Mouse (Mus musculus) ES-CJ7 (cell line): ENCODE results near the gene Gm10382.
"Not testable (repeated sequence)": the region's sequence is repeated elsewhere in the genome, so short reads cannot be mapped to it uniquely, and the experiment has no call there.

ENCODE experiments used
- DNase-seq: peaks from one replicate; pipeline ENCODE4 v3.0.0; 2011; ENCODE audit warnings: low read depth, low spot score

The Gm10382 gene

DNA sequence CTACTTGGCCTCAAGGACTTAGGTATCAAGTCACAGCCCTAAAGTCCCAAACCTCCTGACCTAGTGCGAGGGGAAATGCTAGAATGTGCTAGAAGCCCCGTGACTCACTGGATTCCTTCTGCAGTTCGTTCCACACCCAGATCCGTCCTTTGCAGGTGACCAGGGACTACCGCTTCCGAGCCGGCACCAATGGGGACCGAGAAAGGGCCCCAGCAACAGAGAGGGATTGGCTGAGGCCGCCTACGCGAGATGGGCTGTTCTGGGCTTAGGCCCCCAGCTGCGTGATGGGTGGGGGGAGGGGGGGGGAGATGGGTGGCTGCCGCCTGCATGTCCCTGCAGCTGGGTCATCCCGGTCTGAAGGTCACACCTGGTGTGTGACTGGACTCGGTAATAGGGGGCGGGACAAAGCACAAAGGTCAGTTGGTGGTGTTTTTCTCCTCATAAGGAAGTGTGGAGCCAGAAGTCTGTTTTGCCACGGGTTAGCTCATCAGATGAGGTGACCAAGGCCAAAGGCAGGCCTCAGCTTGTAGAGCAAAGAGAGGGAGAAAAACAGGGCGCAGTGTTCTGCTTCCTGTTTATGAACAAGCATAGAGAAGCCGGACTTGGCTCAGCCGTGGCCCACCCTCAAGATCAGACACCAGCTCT lies 4.0 kb downstream of the Gm10382 start:
- DNase-seq = peak; percentile 96

DNA sequence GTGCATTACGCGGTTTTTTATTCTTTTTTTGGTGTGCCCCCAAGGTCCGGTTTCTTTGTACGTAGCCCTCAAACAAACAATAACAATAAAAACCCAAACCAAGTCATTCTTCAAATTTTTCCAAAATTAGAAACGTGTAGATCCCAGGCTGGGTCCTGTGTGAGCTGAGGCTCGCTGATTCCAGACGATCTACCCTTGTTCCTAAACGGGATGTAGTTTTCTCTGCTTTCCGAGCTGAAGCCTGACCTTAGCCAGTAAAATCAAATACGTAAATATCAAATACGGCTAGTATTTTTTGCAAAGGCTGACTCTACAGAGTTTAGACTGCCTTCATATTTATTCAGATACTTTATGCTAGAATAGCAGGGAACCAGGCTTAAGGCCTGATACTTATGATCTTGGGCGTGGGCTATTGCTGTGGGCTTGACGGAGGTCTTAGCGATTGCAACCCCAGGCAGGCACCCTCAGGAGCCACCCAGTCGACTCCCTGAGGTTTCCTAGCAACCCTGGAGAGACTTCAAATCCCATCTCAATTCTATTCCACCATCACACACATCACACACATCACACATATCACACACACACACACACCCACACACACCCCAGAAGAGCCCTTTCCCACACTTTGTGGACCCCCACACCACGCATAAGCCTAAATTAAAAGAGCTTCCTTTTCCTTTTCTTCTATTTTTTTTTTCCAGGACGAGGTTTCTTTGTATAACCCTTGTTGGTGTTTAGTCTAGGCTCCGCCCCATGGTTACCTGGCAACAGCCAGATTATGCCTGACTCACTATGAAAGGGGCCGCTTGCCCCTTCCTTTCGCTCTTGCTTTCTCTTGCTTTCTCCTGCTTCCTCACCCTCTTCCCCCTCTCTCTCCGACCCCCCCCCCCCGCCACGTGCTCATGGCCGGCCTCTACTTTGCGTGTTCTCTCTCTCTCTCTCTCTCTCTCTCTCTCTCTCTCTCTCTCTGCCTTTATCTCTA lies 4.8 kb downstream of the Gm10382 start:
- peak; percentile 83 for DNase-seq

DNA sequence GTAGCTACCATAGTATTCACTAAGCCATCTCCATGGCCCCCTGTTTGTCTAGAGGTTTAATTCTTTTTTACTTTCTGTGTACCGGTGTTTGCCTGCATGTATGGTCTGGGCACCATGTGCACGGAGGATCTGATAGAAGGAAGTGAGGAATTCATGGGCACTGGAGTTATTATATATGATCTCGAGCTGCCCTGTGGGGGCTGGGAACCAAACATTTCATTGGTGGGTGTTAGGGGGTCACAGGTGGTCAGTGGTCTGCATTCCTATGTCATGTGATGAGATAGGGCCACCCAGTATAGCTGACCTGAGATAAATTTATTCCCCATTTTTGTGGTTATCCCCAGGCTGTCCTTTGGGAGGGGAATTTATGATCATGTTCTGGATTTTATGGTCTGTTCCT lies 5.9 kb downstream of the Gm10382 start:
- DNase-seq = no peak

DNA sequence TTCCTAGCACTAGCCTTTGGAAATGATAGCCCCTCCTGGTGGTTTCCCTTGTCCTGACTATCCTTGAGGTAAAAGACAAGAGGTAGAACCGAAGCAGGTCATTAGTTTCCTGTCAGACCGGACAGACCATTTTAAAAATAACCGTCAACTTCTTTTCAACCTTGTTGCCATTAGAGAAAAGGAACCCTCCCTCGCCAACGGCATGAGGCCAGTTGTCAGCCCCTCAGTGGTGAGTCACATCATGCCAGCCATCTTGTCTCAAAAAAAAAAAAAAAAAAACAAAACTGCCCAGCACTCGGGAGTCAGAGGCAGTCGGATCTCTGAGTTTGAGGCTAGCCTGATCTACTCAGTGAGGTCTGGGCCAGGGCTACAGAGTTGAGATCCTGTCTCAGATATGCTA lies 11.8 kb downstream of the Gm10382 start:
- peak; percentile 47 for DNase-seq

DNA sequence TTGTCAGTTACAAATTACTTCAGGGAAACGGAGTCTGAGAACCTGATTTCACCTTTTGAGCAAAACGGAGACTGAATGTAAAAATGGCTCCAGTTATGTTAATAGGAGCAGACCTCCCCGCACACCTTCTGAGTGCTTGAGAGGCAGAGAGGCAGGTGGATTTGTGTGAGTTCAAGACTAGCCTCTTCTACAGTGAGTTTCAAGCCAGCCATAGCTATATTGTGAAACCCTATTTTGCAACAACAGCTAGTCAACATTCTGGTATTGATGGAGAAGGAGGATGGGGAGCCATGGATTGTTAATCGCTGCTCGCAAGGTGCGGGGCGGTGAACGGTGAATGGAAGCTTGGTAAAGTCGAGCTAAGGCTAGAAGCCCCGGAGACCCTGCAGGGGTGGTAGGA lies 13.4 kb downstream of the Gm10382 start:
- peak; percentile 69 for DNase-seq

DNA sequence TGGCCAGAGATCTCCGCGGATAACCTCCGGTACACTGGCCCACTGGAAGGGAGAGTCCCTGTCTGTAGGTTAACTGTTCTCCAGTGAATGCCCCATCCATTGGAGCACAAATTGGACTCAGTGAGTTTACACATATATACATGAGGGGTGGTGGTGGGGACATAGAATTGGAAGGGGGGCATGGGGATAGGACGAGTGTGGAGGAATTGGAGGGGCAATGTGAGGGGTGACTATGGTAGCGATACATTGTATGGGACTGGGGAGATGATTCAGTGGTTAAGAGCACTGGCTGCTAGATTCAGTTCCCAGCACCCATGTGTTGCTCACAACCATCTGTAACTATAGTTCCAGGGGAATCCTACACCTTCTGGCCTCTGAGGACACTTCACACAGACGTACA lies 13.9 kb downstream of the Gm10382 start:
- DNase-seq = no peak

DNA sequence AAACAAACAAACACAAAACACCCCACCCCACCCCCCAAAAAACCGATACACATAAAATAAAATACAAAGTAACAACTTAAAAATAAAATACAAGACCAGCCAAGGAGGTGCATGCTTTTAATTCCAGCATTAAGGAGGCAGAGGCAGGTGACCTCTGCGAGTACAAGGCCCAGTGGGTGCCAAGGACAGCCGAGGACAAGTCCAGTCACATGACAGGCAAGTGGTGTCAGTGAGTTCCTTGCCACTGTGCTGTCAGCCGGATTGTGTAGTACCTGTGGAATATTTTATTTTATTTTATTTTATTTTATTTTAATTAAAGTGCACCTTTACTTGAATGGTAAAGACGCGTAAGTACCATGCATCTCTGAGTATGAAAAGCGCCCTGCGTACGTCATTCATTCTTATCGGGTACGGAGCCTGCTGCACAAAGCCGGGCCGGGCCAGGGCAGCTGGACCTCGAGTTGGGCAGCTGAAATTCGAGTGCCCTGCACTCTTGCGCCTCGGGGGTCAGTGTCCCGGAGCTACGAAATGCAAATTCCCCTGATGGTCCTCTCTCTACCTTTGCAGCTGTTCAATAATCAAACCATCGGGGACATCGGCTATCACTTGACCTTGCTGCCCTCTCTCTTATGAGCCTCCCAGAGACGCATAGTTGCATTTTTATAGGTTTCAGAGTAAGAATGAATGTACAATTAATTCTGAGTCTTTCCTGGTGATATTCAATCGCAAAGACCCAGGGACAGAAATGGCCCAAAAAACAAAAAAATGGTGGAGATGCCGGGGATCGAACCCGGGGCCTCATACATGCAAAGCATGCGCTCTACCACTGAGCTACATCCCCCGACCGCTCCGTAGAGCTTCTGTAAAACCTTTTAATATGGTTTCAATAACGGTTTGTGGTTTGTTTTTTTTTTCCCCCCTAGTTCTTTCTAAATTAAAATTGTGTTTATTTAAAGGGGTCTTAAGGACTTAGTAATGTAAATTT lies 14.7 kb downstream of the Gm10382 start:
- DNase-seq = peak; percentile 64

DNA sequence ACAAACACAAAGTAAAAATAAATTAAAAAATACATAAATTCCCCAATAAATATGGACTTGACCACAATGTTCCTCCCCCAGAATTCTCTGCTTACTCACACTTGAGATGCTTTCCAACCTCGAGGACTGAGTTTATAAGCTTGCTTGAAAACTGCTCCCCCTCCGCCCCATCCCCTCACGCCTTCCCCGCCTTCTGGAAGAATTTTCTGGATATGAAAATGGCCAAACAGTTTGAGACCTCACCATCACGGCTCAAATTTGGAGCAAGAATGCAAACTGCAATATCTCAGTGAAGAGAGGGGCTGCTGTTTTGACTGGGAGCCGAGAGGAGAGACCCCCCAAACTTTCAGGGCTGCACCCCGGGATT lies 15.4 kb downstream of the Gm10382 start:
- DNase-seq = no peak

DNA sequence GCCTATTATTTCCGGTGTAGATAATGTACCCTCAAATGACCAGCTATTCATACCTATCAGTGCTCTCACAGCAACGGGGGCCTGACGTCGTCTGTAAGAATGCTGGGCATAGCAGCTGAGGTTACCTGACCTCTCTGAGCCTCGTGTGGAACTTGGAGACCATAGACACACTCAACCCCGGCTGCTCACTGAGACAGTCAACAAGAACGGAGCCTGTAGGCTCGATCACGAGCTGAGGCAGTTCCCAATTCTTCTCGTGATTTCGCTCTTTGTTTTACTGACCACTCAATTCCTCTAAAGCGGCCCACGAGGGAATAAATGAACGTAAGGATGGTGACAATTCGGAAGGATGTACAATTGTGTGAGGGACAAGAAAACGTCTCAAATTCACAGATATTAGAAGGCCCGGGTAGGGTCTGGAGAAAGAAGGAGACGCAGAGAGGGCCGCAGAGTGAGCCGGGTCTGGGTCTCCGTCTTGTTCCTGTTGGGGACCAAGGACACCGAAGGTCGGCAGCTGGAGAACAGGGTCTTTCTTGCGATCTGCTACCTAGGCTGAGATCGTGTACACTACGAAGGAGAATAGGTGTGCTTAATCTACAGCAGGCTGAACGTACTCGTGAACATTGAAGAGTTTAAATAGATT lies 15.9 kb downstream of the Gm10382 start:
- DNase-seq = peak; percentile 72

DNA sequence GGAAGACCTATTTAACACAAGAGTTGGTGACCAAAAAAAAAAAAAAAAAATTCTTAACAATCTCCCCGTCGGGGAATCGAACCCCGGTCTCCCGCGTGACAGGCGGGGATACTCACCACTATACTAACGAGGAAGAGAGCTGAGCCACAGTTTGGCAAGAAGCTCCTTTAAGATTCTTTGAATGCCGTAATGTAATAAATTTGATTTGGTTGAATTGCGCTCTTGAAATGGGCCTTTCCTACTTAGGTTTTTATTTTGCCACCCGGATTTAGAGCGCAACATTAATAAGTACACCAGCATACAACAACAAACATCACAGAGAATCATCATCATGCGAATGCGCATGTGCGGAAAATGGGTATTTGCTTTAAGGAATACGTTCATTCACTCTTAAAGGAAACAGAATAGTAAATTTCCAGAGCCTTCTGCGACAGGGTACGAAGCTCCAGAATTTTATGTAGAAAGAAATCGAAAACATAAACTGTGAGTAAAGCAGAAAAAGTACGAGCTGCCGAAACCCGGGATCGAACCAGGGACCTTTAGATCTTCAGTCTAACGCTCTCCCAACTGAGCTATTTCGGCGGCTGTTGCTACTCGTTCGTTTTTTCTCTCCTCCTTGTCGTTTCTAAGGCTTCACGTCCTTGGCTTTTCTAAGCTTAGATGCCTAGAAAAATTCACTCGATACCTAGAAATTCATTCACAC lies 16.6 kb downstream of the Gm10382 start:
- DNase-seq = peak; percentile 82

DNA sequence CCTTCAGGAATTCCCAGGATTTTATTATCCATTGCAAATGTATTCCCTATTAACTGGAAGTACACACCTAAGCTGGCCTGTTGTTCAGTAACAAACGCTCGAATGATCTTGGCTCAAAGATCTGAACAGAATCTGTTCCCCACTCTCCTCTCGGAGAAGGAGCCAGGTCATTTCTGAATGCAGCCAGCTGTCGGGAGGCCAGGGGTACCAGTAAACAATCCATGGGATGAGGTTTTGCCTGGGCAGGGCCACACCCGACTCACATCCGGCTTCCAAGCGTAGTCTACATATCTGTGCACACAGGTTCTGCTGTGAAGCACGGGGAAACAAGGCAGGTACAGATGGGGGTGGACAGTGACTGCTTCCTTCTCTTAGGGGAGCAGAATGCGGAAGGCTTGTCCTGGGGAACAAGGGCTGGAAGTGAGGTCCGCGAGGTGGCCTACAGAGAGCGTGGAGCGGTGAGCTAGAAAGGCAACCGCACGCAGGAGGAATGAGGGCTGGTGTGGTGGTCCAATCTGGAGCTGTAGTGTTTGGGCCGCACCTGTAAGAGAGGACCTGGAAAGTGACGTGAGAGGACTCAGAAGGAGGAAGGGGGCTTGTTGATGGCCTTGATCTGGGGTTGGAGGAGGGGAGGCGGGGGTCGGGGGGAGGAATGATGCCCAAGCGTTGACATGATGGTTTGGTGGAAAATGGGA lies 17.3 kb downstream of the Gm10382 start:
- peak; percentile 77 for DNase-seq

DNA sequence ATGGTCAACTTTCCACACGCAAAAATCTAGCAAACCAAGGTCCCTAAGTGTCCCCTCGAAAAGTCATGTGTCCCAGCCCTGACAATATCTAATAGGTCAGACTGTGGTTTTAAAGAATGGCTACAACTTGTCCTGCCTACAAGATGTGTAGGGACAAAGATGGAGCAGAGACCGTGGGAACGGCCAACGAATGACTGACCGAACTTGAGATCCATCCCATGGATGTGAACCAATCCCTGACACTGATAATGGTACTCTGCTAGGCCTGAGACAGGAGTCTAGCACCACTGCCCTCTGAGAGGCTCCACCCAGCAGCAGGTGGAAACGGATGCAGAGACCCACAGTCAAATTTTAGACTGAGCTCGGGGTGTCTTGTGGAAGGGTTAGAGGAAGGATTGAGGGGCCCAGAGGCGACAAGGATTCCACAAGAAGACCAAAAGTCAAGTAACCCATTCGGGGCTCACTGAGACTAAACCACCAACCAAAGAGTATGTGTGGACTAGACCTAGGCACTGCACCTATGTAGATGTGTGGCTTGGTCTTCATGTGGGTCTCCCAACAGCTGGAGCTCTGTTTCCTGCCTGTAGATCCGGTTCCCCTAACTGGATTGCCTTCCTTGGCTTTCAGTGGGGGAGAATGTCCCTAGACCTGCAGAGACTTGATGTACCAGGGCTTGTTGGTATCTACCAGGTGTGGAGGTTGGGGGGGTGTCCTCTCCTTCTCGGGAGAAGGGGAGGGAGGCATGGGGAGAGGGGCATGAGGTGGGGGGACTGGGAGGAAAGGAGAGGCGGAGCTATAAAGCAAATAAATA lies 18.1 kb downstream of the Gm10382 start:
- DNase-seq = no peak

DNA sequence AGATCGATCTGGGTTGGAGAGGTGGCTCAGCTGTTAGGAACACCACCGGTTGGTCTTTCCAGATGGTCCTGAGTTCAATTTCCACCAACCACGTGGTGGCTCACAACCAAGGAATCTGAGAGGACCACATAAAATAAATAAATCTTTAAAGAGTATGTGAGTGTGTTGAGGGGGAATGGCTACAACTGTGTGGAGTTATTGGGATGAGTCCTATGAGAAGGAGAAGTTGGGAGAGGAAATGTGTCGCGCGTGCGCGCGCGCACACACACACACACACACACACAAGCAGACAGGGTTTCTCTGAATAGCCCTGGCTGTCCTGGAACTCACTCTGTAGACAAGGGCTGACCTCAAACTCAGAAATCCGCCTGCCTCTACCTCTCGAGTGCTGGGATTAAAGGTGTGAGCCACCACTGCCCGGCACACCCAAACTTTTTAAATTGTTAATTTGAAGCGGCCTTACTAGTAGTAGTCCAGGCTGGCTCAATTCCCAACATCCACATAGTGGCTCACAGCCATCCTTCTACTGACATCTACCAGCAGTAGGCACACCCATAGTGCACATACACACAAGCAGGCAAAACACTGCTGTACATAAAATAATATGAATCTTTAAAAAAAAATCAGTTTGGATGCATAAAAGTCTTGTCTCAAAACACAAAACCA lies 18.9 kb downstream of the Gm10382 start:
- DNase-seq = peak; percentile 46

DNA sequence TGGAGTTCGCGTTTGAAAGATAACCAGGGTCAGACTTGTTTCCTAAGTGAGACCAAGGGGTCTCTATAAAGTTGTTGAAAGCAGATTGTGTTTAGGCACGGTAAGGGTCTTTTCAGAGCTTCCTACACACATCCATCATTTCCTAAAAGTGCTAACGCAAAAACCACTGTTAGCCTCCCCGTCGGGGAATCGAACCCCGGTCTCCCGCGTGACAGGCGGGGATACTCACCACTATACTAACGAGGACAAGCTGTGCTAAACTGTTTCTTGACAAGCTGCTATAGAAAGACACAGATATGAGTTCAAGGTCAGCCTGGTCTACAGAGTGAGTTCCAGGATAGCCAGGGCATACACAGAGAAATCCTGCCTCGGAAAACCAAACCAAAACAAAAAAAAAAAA lies 19.7 kb downstream of the Gm10382 start:
- peak; percentile 94 for DNase-seq

DNA sequence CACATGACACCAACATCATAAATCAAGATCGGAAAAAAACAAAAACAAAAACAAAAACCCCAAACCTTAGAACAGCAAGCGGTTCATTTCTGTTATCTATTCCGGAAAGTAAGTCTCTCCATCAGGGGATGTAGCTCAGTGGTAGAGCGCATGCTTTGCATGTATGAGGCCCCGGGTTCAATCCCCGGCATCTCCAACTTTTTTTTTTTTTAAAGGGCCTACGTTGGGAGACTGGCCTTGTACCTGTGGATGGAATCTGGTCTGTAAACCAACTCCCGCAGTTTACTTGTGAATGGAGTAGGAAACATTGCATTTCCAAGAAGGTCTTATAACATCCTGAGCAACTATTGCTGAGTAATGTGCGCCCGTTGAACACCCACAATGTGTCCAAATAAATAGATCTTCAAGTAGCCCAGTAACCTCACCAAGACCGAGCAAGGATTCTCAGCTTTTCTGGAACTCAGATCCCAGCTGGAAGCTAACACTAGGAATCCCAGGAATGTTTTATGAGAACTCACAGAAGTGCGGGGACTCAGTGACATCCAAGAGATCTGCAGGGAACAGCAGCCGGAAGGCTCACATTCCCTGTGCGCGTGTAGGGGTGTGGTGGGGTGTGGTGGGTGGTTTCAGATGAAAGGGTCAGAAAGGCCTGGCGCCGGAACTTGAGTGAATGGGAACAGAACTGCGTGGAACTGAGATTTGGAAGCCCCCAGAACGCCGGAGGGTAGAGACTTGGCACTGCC lies 20.4 kb downstream of the Gm10382 start:
- DNase-seq = peak; percentile 85

DNA sequence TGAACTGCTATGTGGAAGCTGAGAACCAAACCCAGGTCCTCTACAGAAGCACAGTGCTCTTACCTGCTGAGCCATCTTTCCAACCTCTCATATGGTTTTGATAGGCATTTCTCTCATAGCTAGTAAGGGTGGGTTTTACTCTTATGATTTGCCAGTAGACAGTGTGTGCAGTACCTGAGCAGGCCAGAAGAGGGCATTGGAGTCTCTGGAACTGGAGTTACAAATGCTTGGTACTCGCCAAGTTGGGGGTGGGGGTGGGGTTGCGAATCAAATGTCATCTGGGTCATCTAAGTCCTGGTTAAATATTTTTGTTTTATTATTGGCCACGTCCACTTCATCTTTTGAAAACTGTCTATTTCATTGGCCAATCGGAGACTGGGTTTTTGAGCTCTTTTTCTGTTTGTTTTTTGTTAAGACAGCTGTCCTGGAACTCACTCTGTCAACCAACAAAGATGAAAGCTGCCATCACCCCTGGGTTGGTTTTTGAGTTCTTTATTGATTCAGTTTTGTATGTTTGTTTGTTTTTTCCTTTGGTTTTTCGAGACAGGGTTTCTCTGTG lies 22.9 kb downstream of the Gm10382 start:
- DNase-seq = peak; percentile 87

DNA sequence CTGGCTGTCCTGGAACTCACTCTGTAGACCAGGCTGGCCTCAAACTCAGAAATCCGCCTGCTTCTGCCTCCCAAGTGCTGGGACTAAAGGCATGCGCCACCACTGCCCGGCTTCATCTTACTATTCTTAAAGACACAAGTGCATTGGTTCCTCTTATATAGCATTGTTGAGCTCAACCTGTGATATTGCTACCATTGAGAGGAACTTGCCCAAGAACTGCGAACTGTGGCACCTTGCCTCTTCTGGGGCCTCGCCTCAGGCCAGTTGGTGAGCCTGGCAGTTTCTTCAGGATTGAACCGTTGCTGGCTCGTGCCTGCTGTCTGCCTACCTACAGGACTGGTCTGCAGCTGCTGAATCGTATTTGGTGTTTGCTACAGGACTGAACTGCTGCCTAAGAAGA lies 23.4 kb downstream of the Gm10382 start:
- not testable (repeated sequence) for DNase-seq

DNA sequence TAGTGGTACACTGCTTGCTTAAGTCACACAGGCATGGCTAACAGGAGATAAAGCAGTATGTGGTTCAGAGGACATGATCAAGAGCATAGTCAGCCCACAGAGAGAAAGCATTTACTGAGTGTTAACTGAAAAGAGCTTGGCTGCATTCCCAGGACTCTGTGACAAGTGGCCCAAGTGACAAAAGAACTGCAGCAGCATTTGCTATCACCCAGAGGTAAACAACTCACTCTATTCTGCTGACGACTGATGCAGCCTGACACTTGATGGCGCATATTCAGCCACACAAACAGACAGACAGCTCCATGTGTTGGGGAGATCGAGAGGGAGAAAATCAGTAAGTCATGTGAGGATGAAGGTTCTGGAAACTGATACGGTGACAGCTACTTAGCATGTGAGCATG lies 24.6 kb downstream of the Gm10382 start:
- no peak for DNase-seq
